Mouse (Mus musculus): ENCODE data around the gene Msi2.

Gene Msi2

DNA sequence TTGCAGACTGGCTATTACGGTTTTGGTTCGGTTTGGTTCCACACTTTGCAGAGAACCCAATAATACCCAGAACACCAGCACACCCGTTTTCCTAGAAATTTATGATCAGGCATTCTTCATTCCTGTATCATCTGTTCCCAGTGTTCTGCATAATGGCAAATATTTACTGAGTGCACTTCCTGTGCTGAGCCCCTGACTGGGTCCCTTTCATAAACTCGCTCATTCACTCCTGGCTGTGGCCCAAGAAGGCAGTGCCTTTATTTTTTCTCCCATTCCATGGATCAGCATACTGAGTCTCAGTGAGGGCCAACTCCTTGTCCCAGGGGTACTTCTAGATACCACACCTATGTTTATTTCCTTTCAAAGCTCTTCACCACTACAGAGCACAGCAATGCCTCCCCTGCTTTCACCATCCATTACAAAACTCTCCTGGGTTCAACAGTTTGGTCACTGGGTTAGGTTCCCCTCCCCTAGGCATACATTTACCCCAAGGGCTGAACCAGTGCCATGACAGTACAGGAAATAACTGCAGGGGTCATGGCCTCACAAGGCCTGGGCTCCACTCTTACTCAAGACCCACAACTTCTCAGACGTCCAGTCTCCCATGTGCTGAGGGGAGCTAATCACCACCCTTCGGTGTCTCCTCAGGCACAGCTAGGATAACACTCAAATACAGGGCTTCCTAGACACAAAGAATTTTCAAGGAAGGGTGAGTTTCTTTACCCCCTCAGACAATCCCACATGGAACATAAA is 160.3 kb downstream of the Msi2 start:
- H3K4me3 ChIP-seq (replicated peaks; ENCODE audit: low read length): 0 out of 2 replicates have a peak overlapping the region, but pooled peaks have one; percentile 29
- H3K27me3 ChIP-seq (ENCODE audit: insufficient read depth, low read length): no peaks in the 10 kb centered on the region
- H3K9me3 ChIP-seq (ENCODE audit: low read length): no peaks in the 10 kb centered on the region
- TF ChIP-seq NANOG (IDR thresholded peaks at IDR 0.05; ENCODE audit: borderline replicate concordance, low read length) (no peak), POU5F1 (IDR thresholded peaks at IDR 0.05; ENCODE audit: borderline replicate concordance, low read length) (no peak), CTCF (conservative IDR thresholded peaks at IDR 0.05; ENCODE audit: low read length) (no peak)
- peaks cover 96% of the 10 kb centered on the region for H3K4me1 ChIP-seq (replicated peaks; ENCODE audit: low read depth, low read length)
- H3K36me3 ChIP-seq (ENCODE audit: insufficient read depth, low read length): peaks cover 18% of the 10 kb centered on the region; the same call in 1 of the 2 replicates

DNA sequence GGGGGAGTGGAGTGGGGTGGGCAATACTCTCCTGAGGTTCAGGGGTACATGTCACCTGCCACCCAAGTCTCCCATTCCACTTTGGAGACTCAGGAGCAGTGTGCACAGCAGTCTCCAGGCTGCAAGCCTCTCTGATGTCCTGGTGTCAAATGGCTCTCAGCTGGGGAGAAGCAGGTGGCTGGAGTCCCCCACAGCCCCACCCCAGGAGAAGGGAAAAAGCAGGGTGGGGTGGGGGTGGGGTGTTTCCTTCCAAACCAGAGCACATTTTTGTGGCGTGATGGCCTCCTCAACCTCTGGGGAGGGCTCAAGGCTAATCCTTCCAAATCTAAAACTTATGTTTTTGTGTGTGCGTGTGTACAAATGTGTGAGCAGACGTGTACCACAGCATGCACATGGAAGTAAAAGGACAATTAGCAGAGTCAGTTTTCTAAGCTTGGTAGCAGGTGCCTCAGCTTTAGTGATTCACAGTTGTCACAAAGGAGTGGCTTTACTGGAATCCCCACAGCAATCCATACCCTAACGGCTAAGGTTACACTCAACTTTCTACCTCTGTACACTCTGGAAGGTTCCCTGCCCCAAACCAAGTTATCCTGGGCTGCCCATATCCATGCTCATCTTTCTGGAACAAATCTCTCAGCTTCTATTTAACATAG is 161.1 kb downstream of the Msi2 start:
- H3K4me3 ChIP-seq (replicated peaks; ENCODE audit: low read length): 0 out of 2 replicates have a peak overlapping the region, but pooled peaks have one; percentile 0
- H3K36me3 ChIP-seq (ENCODE audit: insufficient read depth, low read length): peaks cover 19% of the 10 kb centered on the region; the same call in 1 of the 2 replicates
- H3K4me1 ChIP-seq (replicated peaks; ENCODE audit: low read depth, low read length): peaks cover 96% of the 10 kb centered on the region
- TF ChIP-seq NANOG (IDR thresholded peaks at IDR 0.05; ENCODE audit: borderline replicate concordance, low read length): no peak
- H3K9me3 ChIP-seq (ENCODE audit: low read length): no peaks in the 10 kb centered on the region
- H3K27me3 ChIP-seq (ENCODE audit: insufficient read depth, low read length): no peaks in the 10 kb centered on the region

DNA sequence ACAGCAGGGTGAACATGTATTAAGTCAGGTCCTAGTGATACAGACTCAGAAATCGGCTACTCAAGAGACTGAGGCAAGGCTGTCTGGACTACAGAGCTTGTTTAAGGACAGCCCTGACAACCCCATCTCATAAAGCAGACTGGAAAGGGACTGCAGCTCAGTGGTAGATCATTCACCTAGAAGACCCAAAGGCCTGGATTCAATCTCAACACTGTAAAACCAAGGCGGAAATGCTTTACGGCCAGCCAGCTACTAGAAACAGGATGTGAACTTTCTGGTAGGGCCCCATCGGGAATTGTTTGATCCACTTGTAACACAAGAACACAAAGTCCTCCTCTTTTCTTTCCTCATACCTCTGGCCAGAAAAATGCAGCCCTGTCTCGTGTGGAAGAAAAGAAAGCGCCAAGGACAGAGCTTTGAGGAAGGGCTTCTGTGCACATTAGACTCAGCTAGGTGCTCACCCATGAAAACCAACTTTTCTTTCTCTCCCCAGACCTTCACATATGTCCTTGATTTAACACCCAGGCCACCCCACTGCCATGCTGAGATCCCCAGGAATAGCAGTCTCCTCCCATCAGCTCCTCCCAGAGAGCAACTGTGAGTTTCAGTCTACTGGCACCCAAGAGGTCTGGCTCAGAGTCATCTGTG is 162.3 kb downstream of the Msi2 start:
- no peaks in the 10 kb centered on the region for H3K9me3 ChIP-seq (ENCODE audit: low read length)
- H3K36me3 ChIP-seq (ENCODE audit: insufficient read depth, low read length): peaks cover 18% of the 10 kb centered on the region; the same call in 1 of the 2 replicates
- peaks cover 96% of the 10 kb centered on the region for H3K4me1 ChIP-seq (replicated peaks; ENCODE audit: low read depth, low read length)
- H3K4me3 ChIP-seq (replicated peaks; ENCODE audit: low read length): peak overlapping the region; percentile 20; the same call in 1 of the 2 replicates
- TF ChIP-seq POU5F1 (IDR thresholded peaks at IDR 0.05; ENCODE audit: borderline replicate concordance, low read length): no peak
- TF ChIP-seq NANOG (IDR thresholded peaks at IDR 0.05; ENCODE audit: borderline replicate concordance, low read length): no peak
- TF ChIP-seq CTCF (conservative IDR thresholded peaks at IDR 0.05; ENCODE audit: low read length): no peak
- H3K27me3 ChIP-seq (ENCODE audit: insufficient read depth, low read length): no peaks in the 10 kb centered on the region

DNA sequence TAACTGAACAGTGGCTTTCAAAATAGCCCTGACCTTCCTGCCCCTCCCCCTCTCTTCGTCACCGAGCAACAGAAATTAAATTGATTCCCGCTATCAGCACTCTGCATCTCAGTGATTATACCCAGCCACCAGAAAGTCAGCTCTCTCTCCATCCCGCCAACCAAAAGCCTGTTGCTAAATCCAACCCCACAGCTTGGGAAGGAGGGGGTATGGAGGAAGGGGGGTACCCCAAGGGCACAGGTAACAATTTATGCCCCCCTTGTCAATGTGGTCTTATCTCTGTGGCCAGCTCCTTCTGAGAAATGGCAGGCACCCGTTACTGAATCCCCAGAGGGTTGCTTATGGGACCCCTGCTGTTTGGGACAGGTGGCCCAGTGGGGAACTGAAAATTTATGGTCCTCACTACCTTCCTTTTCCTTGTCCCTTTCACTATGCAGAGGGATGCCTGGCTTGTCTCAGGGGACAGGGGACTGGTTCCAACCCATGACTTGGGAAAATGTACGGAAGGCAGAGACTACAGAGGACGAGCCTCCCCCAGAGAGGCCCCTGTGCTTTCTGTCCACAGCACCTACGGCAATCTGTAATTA is 163.0 kb downstream of the Msi2 start:
- Histone ChIP-seq H3K27me3 (ENCODE audit: insufficient read depth, low read length) (no peaks in the 10 kb centered on the region), H3K4me1 (replicated peaks; ENCODE audit: low read depth, low read length) (peaks cover 96% of the 10 kb centered on the region), H3K9me3 (ENCODE audit: low read length) (no peaks in the 10 kb centered on the region), H3K36me3 (ENCODE audit: insufficient read depth, low read length) (peaks cover 14% of the 10 kb centered on the region; the same call in 1 of the 2 replicates), H3K4me3 (replicated peaks; ENCODE audit: low read length) (0 out of 2 replicates have a peak overlapping the region, but pooled peaks have one; percentile 20)
- TF ChIP-seq POU5F1 (IDR thresholded peaks at IDR 0.05; ENCODE audit: borderline replicate concordance, low read length): no peak
- no peak for TF ChIP-seq NANOG (IDR thresholded peaks at IDR 0.05; ENCODE audit: borderline replicate concordance, low read length)
- no peak for TF ChIP-seq CTCF (conservative IDR thresholded peaks at IDR 0.05; ENCODE audit: low read length)

DNA sequence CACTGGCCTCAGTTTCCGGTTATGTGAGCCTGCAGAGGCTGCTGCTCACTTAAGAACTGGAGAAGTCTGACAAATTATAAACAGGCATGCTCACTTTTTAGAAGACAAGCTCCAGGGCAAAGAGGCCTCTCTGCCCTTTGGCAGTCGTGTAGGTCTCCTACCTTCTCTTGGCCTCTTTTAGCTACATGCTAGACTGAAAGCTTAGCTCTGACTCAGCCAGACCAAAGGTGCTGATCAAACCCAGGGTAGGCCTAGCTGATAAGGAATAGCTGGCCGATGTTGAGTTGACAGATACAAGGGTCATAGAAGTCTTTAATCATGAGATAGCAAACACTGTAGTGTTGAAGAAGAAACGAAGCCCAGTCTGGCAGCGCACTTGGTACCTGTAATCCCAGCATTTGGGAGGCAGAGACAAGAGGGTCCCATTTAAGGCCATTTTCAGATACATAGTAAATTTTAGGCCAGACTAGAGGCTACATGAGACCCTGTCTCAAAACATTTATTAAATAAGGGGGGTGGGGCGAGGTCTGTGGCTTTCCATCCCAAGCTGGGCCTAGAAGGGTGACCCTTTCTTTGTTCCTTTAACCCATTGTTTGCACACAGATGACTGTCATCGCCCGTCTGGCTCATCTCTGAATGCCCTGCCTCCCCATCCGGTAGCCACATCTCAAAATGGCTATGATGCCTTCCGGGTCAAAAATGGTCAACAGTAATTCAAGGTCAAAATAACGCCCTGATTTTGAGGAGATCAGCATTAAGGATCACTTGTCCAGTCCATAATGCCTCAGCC is 164.6 kb downstream of the Msi2 start:
- Histone ChIP-seq H3K36me3 (ENCODE audit: insufficient read depth, low read length) (peaks cover 14% of the 10 kb centered on the region; the same call in 1 of the 2 replicates), H3K27me3 (ENCODE audit: insufficient read depth, low read length) (no peaks in the 10 kb centered on the region), H3K4me3 (replicated peaks; ENCODE audit: low read length) (peak overlapping the region; percentile 35; the same call in 1 of the 2 replicates), H3K9me3 (ENCODE audit: low read length) (no peaks in the 10 kb centered on the region), H3K4me1 (replicated peaks; ENCODE audit: low read depth, low read length) (peaks cover 96% of the 10 kb centered on the region)
- no peak for TF ChIP-seq CTCF (conservative IDR thresholded peaks at IDR 0.05; ENCODE audit: low read length)
- TF ChIP-seq NANOG (IDR thresholded peaks at IDR 0.05; ENCODE audit: borderline replicate concordance, low read length): no peak
- TF ChIP-seq POU5F1 (IDR thresholded peaks at IDR 0.05; ENCODE audit: borderline replicate concordance, low read length): no peak

DNA sequence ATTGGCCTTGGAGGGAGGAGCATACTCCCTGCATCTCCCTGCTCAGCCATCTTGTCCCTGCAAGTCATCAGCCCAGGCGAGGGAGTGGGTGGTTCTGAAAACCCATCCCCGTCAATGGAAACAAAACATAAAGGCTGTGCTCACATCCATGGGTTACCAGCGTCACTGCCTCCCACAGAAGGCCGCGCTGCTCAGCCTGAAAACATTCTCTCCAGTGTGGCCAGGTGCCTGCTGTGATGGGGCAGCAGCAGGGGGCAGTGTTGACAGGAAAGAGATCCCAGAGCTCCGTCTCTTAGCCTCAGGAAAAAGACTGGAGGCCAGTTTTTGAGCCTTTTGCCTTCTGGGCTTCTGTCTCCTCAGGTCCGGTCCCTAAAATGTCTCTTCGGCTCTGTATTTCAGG is 165.3 kb downstream of the Msi2 start:
- no peaks in the 10 kb centered on the region for H3K9me3 ChIP-seq (ENCODE audit: low read length)
- peak; percentile 35 for TF ChIP-seq CTCF (conservative IDR thresholded peaks at IDR 0.05; ENCODE audit: low read length)
- no peak for TF ChIP-seq POU5F1 (IDR thresholded peaks at IDR 0.05; ENCODE audit: borderline replicate concordance, low read length)
- H3K27me3 ChIP-seq (ENCODE audit: insufficient read depth, low read length): no peaks in the 10 kb centered on the region
- peak overlapping the region; percentile 35; the same call in 1 of the 2 replicates for H3K4me3 ChIP-seq (replicated peaks; ENCODE audit: low read length)
- peaks cover 96% of the 10 kb centered on the region for H3K4me1 ChIP-seq (replicated peaks; ENCODE audit: low read depth, low read length)
- H3K36me3 ChIP-seq (ENCODE audit: insufficient read depth, low read length): peaks cover 14% of the 10 kb centered on the region; the same call in 1 of the 2 replicates

DNA sequence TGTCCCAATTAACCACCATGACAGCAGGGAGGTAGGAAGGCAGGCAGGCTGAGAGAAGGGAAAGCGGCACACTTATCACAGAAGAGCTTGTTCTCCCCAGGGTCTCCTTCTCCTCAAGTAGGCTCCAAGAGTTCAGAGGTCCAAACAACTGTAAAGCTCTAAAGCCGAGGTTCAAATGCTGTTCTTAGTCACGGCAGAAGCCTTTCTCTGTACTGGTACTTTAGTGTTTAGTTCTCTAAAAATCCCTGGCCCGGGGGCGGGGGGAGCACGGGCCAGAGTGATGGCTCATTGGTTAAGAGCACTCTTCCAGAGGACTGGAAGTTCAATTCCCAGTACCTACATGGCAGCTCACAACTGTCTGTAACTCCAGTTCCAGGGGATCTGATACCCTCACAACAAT is 165.9 kb downstream of the Msi2 start:
- Histone ChIP-seq H3K36me3 (ENCODE audit: insufficient read depth, low read length) (peaks cover 14% of the 10 kb centered on the region; the same call in 1 of the 2 replicates), H3K9me3 (ENCODE audit: low read length) (no peaks in the 10 kb centered on the region), H3K4me1 (replicated peaks; ENCODE audit: low read depth, low read length) (peaks cover 96% of the 10 kb centered on the region), H3K4me3 (replicated peaks; ENCODE audit: low read length) (0 out of 2 replicates have a peak overlapping the region, but pooled peaks have one; percentile 3), H3K27me3 (ENCODE audit: insufficient read depth, low read length) (no peaks in the 10 kb centered on the region)
- no peak for TF ChIP-seq POU5F1 (IDR thresholded peaks at IDR 0.05; ENCODE audit: borderline replicate concordance, low read length)
- no peak for TF ChIP-seq NANOG (IDR thresholded peaks at IDR 0.05; ENCODE audit: borderline replicate concordance, low read length)
- no peak for TF ChIP-seq CTCF (conservative IDR thresholded peaks at IDR 0.05; ENCODE audit: low read length)

Measured in E14TG2a.4 (cell line).